Mouse (Mus musculus) adrenal gland, adult 8-10 months (tissue): ENCODE measurements around the gene Tmem176a. TPM values are rescaled to one million over a fixed set of nuclear protein-coding genes. Genes with fewer than 3 reads are reported as not detected.
"Not testable (repeated sequence)": the region's sequence is repeated elsewhere in the genome, so short reads cannot be mapped to it uniquely, and the experiment has no call there.

Experiments
- DNase-seq: peaks from one replicate; pipeline ENCODE4 v3.0.0; 2022
- total RNA-seq, 4 experiments: library from RNA; stranded (reverse); gene quantifications; 2 replicates each; pipeline ENCODE4 v1.2.4; 2022

Tmem176a gene
- total RNA-seq, 4 experiments from 2014 or later, result 404 to 478 (median 432) TPM

- DNase-seq, result no peak
Observed at GRCm38 (mm10) chr6:48842111-48842842, 1.6 kb downstream of the Tmem176a start.

GRCm38 (mm10) chr6:48845086-48845485 is 4.4 kb downstream of the Tmem176a start:
- DNase-seq, result no peak

GRCm38 (mm10) chr6:48851820-48852491 is 11.2 kb downstream of the Tmem176a start:
- DNase-seq, result no peak

DNA sequence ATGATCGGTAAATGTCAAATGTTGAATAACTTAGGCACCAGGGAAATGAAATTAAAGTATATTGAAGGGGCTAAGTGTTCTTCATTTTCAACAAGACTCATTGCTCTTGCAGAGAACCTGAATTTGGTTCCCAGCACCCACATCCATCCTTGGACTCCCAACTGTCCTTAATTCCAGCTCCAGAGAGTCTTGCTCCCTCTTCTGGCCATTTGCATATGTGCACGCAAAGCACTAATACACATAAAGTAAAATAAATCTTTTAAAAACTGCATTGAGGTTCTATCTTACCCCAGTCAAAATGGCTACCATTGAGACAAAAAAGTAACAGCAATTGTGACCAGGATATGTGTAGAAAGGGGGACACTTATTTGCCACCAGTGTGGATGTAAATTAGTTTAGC is 13.4 kb downstream of the Tmem176a start:
- DNase-seq, result no peak

DNA sequence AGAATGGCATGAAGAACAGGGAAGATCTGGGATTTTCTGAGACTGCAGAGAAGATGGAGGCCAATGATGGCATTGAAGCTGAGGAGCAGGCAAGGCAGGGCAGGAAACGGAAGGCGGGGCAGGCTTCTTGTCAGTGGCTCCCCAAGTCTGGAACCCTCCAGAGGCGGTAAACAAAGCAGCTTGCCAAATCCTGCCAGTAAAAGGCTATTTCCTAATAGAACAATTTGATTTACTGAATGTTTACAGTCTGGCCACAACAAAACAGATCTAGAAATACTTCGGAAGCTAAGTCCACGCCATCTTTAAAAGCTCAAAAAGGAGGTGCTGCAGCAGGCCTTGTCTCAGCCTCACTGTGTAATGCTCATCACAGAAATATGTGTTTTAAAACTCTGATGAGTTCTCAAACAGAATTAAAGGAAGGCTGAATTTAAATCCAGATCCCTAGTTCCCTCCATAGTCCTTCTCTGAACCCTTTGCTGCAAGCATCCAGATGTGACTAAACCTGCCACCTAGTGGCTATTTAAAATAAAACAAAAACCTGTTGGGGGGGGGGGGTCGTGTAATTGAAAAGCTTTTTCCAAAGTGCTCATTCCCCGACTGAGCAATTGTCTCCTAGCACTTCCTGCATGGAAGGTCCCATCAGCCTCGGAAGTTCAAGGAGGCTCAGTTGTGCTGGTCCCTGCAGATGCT is 17.0 kb downstream of the Tmem176a start:
- no peak for DNase-seq

DNA sequence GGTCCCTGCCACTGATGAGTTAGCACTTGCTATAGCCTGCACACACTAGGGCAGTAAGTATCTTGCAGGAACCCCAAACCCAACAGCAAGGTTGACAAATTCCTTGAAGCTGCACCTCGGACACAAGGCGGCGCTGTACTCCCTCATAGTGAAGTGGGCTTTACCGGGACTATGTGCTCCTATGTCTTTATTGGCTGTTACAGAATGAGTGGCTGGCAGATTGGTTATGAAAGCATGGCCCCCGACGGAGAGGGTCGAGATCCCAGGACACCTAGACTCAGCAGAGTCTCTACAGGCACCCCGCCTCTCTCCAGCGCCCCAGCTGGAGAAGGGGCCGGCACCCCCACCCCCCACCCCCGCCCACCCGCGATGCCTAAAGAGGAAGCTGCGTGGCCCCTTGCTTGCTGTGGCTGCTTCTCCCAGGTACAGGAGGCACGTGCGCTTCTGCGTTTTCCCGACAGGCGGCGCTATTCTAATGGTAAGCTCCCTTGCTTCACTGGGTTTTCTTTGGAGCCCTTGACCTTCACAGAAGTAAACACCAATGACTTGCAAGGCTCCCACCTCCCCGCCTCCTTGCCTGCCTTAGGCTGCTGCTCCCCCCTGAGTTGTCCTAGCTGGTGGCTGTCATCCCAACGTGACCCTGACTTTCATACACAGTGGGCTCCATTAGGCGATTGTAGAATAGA is 19.6 kb downstream of the Tmem176a start:
- DNase-seq, result peak; percentile 69

DNA sequence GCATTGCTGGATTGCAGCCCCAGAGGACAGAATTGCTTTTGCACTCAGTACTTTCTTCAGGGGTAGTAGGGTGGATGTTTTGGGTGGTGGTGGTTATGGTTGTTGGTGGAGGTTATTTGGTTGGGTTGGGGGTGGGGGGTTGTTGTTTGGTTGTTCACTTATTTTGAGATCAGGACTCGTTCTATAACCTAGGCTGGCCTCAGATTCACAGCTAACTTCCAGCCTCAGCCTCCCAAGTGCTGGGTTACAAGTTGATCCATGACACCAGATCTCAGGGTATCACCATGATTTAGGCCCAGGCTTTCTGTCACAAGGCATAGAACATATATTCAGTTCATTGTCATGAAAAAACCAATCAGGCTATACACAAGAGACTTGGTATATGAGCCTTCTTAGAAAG is 20.1 kb downstream of the Tmem176a start:
- no peak for DNase-seq

DNA sequence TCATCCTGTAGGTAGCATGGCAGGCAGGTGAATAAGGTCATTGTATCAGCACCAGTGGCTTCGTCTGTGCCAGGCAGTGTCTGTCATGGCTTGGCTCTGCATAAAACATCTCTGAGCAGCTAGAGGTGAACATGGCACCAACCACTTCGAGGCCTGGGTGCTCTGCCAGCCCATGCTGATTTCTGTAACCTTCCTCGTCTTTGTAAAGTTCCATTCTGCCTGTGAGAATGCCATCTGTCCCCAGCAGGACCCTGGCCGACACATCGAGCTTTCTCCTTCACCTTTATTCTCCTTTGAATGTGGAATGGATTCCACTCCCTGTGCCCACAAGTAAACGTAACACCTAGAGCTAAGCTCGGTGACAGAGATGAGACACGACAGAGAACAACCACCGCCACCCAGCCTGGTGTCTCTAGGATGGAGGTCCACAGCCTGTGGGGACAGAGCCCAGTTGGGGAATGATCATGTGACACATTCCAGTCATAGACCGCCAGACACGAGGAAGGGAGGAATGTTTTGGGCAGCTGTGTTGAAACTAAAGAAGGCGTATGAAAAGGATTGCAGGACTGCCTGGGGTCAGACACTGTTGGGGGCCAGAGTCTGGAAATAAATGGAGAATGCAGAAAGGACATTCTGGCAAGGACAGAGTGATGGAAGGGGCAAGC is 21.0 kb downstream of the Tmem176a start:
- DNase-seq, result no peak

GRCm38 (mm10) chr6:48862816-48863215 is 22.1 kb downstream of the Tmem176a start:
- no peak for DNase-seq

DNA sequence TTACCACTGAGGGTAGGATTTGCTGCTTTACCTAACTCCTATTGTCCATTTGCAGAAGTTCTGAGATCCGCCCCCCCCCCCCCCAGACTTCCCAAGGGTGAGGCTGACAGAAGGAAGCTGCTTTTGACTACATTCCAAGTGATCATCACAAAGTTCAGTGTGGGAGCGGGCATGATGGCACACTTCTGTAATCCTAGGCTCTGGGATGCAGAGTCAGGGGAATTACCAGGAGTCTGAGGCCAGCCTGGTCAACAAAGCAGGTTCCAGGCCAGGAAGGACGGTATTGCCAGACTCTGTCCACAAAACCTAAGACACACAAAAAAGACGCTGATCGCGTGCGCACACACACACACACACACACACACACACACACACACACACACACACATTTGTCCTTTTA is 22.8 kb downstream of the Tmem176a start:
- DNase-seq, result no peak

DNA sequence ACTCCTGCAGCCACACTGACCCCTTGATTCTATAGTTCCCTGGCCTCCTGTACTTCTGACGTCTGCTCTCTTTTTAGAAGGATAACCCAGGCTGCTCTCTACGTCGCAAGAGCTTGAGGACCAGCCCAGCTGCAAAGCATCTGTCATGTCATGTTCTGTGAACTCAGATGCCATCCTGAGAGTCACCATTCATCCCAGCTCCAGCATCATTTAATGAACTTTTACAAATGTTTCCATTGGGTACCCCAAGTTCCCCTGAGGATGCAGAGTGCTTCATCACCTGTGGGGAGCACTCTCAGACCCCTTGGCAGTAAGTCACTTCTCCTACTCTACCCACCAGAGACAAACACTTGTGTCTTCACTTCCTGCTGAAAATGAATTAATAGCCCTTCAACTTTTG is 23.5 kb downstream of the Tmem176a start:
- no peak for DNase-seq

DNA sequence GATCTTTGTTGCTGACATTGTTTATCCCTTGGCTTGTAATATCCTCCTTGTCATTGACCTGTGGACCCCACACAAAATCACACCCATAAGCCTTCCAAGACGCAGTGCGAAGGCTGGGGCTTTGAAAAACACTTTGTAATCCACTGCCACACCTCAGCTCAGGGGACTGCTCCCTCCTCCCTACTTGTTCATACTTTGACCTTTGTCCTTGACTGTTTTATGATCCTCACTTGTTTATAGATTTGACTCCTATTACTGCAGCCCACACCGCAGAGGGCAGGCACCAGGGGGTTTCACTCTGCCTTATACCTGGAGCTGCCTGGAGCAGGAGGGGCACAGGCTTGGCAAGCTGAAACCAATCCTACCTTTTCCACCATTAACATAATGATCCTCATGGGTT is 24.0 kb downstream of the Tmem176a start:
- no peak for DNase-seq

GRCm38 (mm10) chr6:48865152-48865745 is 24.5 kb downstream of the Tmem176a start:
- DNase-seq, result no peak

- DNase-seq, result not testable (repeated sequence)
Observed at GRCm38 (mm10) chr6:48866355-48866950, 25.7 kb downstream of the Tmem176a start.

DNA sequence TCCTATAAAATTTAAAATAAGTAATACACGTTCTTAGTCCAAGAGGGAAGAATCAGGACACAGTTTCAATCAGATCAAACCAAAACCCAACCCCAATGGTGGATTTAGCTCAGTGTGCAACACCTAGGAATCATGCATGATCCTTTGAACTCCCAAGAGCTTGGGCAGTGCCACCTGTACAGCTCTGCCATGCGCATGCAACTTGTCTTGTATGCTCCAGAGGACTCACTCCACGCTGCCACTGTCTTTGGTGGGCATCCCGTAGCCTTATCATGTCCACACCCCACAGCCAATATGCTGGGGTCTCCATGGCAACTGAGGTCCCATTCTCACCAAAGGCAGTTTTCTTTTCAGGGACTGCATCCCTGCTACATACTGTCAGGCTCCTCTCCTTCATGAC is 26.4 kb downstream of the Tmem176a start:
- no peak for DNase-seq

- peak; percentile 23 for DNase-seq
Observed at GRCm38 (mm10) chr6:48869774-48870173, 29.1 kb downstream of the Tmem176a start.

DNA sequence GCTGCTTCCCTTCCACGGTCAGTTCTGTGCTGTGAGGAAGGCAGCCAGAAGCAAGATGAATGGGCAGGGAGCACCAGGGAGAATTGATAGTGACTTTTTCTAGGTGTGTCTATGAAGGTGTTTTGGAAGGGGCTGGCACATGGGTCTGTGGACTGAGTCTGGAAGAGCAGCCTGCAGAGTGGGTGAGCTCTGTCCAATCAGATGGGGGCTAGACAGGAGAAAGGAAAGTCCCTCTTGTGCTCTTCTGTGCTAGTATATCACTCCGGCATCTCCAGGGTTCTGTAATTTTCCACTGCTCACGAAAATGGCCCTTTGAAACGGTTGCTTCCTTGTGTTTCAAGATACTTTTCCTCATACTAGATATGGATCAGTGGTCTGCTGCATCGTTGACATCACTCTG is 31.9 kb downstream of the Tmem176a start, which contains the start of gene Aoc1:
Gene Aoc1 (plus strand): TSS at position 301 of the 400 bp plus-strand sequence.
- DNase-seq, result no peak

DNA sequence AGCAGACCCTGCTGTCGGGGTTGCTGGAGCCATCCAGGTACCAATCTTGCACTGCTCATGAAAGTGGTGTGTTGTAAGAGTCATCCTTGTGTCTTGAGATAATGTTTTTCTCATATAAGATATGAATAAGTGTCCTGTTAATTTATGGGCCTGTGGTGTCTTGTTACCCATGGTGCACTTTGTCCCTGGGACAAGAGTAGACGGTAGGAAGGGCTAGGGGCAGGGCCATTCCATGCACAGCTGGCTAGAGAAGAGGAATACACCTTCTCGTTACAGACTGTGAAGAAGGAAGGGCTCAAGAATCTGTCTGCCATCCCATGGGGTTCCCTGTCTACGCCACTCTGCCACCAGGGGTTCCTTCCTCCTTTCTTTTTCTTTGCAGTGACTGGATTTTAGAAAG is 33.9 kb downstream of the Tmem176a start:
- DNase-seq, result no peak

- no peak for DNase-seq
Observed at GRCm38 (mm10) chr6:48875515-48875914, 34.8 kb downstream of the Tmem176a start.

- no peak for DNase-seq
Observed at GRCm38 (mm10) chr6:48876510-48877135, 35.9 kb downstream of the Tmem176a start.

- no peak for DNase-seq
Observed at GRCm38 (mm10) chr6:48894203-48894602, 53.5 kb downstream of the Tmem176a start.
